Mouse (Mus musculus): ENCODE results near the gene Zfp629.

The Zfp629 gene

DNA sequence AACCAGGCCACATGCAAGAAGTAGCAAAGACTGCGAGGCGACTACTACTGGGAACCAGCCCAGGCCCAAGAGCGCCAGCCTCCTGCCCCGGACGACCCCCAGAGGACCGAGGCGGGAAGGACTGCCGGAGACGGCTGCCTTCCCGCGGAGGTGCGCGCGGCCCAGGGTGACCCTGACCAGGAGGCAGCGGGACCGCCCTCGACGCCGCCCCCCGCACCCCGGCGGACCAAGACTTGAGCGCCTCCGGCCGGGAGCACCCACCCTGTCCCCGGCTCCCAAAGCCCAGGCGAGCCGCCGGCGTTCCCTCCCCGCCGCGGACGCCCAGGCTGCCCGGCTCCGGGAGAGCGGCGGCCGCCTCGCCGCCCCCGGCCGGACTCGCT is 1.1 kb downstream of the Zfp629 start:
- DNase-seq (ENCODE audit: low read depth, low spot score) = no peak

DNA sequence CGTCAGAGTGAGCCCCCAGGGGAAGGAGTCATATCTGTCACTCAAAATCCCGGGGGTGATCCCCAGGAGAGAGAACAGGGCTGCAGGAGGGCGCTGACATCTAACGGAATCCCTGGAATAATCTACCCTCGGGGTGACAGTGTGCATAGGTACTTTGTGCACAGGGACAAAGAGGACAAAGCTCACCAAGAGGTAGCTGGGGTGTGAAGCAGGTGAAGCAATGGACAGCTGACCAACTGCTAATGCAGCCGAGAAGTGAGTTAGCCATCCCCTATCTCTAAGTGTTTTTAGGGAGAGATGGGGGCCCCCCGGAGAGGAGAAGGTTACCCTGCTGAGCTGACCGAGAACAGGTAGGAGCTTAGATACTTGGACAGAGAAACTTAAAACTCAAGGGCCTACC is 1.5 kb downstream of the Zfp629 start:
- no peak for DNase-seq (ENCODE audit: low read depth, low spot score)

DNA sequence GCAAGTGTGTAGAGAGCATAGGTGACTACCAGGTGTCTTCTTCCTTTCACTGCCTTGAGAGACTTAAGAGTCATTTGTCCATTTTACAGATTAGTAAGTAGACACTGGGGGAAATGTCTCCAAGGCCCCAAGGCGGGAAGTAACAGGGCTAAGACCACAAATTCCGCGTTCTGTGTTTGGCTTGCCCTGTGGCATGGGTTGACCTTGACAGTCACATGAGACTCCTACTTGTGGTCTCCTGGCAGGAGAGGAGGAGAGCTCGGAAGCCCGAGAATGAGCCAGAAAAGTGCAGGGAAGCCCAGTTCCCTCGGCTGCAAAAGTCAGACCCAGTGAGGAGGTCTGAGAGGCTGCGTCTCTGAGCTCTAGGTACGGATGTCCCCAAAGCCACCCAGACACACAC is 2.1 kb downstream of the Zfp629 start:
- no peak for DNase-seq (ENCODE audit: low read depth, low spot score)

DNA sequence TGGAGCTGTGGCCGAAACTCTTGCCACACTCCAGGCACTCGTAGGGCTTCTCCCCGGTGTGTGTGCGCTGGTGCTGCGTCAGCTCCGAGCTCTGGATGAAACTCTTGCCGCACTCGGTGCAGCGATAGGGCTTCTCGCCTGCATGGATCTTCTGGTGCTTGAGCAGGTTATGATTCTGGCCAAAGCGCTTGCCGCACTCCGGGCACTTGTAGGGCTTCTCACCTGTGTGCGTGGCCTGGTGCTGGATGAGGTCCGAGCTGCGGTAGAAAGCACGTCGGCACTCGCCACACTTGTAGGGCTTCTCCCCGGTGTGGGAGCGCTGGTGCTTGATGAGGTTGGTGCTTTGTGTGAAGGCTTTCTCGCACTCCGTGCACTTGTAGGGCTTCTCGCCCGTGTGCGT is 4.0 kb downstream of the Zfp629 start:
- no peak for DNase-seq (ENCODE audit: low read depth, low spot score)

DNA sequence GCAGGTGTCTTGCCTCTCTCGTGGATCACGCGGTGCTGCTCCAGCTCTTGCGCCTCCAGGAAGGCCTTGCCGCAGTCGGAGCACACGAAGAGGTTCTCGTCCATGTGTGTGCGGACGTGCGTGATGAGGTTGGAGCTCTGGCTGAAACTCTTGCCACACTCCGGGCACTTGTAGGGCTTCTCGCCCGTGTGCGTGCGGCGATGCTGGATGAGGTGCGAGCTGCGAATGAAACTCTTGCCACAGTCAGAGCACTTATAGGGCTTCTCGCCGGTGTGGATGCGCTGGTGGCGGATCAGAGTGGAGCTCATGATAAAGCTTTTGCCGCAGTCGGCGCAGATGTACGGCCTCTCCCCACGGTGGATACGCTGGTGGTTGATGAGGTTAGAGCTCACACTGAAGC is 4.6 kb downstream of the Zfp629 start:
- DNase-seq (ENCODE audit: low read depth, low spot score) = no peak

DNA sequence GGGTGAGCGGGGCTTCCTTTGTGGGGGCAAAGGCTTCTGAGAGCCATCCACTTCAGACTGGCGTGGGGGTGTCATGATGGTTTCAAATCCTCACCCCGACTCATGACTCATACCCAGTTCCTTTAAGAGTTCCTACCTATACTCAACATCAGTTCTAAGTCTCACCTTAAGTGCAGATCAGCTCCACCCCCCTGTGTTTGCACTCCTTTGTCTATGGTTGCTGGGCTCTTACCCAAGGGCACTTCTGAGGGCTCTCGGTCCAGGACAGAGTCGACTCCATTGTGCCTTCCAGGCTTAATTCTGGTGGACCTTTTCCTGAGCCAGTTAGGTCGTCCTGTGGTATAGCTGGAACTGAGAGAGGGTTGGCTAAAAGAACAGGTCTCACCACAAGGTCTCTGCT is 8.4 kb downstream of the Zfp629 start:
- DNase-seq (ENCODE audit: low read depth, low spot score) = no peak

DNA sequence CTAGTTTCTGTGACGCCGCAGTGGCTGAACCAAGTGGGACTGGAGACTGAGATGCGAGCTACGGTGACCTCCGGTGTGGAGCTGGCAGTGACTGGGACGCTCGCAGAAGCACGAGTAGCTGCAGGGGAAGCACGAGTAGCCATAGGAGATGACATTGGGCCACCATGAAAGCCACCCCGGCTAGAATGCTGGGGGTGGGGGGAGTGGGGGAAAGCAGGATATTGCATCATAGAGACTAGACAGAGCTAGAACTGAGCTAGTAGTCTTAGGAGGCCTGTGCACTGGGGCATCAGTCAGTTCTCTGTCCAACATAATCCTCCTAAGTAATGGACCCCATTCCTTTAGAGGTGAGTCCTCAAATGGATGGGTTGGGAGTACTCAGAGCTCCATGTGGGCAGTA is 11.3 kb downstream of the Zfp629 start:
- no peak for DNase-seq (ENCODE audit: low read depth, low spot score)

DNA sequence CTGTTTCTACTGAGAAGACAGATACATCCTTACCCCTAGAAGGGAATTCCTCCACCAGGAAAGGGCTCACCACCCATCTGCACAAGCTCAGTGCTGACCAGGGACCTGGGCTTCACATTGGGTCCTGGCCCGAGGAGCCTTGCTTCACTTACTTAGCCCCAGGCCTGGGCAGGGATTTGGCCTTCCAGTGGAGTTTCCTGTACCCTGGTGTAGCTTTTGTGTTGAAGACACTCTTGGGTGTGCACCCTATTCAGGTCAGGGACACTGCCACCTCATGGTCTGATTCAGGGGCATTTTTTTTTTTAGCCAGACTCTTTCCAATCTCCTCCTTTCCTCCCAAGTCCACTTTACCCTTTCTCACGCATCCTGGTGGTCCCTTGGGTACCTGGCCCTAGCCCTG is 12.7 kb downstream of the Zfp629 start:
- DNase-seq (ENCODE audit: low read depth, low spot score) = no peak

DNA sequence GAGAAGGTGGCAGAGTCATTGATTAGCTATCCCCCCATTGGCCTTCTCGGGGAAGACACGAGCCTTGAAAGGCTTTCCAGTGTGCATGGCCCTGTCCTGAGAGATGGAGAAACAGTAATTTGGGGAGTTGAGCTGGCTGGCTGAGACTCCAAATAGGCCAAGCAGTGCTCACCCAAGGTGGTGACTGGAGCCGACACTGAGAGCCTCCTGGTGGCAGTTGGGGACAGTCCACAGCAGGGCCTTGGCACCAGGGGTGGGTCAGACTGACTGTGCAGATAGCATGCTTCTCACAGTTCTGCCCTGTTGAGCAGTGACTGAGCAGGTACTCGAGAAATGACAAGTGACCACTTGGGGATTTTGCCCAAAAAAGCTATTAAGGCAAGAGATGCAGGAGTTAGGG is 13.9 kb downstream of the Zfp629 start:
- DNase-seq (ENCODE audit: low read depth, low spot score) = no peak

DNA sequence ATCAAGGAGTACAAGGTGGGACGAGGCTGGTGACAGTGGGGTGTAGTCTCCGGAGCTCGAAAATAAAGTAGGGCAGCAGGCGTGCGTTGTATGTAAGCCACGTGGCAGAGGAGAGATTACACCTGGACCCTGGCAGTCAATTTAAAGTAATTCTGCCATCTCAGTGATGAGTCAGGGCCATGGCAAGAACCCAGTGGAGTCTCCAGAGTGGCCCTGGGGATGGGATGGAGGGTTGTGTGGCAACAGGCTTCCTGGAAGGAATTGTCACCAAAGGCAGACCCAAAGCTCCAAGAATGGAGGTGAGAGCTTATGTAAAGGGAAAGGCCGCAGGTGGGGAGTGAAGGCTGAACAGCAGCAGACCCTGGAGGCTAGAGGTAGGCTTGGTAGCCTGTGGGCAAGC is 15.0 kb downstream of the Zfp629 start:
- no peak for DNase-seq (ENCODE audit: low read depth, low spot score)

DNA sequence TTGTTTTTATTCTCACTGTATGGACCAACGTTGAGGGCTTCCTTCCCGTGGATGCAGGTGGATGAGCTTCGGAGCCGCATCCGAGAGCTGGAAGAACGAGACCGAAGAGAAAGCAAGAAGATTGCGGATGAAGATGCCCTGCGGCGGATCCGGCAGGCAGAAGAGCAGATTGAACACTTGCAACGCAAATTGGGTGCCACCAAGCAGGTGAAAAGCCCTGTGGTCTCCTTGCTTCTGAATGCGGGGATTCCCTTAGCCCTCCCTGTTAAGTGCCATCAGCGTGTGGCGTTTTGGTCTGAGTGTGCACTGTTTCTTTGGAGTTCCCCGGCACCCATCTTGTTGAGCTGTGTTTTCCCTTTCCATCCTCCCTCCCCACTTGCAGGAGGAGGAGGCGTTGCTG is 18.9 kb downstream of the Zfp629 start:
- no peak for DNase-seq (ENCODE audit: low read depth, low spot score)

DNA sequence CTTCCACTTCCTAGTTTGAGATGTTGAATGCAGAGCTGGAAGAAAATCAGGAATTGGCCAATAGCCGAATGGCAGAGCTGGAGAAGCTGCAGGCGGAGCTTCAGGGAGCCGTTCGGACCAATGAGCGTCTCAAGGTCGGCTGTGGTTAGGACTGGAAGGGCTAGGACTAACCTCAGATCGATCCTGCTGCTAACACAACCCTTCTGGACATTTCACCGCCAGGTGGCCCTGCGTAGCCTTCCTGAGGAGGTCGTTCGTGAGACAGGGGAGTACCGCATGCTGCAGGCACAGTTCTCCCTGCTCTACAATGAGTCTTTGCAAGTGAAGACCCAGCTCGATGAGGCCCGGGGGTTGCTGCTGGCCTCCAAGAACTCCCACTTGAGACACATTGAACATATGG is 23.0 kb downstream of the Zfp629 start:
- DNase-seq (ENCODE audit: low read depth, low spot score) = no peak

DNA sequence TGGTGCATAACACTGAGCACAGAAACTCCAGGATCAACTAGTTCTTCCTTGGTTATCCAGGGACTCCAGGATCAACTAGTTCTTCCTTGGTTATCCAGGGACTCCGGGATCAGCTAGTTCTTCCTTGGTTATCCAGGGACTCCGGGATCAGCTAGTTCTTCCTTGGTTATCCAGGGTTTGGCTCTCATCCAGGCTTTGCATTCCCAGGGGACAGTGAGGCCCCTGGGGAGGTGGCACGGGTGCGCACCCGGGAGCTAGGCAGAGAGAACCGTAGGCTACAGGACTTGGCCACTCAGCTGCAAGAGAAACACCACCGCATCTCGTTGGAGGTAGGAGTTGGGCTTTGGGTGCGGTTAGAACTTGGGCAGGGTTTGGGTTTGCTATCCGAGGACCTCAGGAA is 24.5 kb downstream of the Zfp629 start:
- DNase-seq (ENCODE audit: low read depth, low spot score) = no peak

DNA sequence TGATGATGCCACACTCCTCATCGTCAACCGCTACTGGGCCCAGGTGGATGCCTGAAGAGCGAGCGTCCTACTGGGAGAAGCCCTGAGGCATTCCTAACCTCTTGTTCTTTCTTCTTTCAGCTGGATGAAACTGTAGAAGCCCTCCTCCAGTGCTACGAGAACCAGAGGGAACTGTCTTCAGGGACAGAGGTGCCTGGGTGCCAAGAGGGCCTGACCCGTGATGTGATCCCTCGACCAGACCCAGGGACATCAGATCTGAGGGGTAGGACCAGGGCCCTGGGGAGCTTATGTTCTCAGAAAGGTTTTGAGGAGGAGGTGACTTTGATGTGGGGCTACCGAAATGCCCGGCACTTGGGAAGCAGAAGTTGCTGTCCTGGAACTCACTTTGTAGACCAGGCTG is 26.0 kb downstream of the Zfp629 start:
- DNase-seq (ENCODE audit: low read depth, low spot score) = no peak

DNA sequence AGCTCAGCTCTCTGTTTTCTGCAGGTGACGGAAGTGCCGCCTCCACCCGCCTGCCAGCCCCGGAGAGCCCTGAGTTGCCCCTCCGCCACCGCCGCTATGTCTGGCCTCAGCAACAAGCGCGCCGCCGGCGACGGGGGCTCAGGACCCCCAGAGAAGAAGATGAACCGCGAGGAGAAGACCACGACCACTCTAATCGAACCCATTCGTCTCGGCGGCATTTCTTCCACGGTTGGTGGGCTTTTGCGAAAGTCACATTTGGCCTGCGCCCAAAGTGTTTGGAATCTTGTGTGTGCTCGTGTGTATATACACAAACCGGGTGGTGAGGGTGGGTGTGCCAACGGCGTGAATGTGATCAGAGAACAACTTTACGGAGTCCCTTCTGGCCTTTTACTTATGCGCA is 26.7 kb downstream of the Zfp629 start:
- no peak for DNase-seq (ENCODE audit: low read depth, low spot score)

DNA sequence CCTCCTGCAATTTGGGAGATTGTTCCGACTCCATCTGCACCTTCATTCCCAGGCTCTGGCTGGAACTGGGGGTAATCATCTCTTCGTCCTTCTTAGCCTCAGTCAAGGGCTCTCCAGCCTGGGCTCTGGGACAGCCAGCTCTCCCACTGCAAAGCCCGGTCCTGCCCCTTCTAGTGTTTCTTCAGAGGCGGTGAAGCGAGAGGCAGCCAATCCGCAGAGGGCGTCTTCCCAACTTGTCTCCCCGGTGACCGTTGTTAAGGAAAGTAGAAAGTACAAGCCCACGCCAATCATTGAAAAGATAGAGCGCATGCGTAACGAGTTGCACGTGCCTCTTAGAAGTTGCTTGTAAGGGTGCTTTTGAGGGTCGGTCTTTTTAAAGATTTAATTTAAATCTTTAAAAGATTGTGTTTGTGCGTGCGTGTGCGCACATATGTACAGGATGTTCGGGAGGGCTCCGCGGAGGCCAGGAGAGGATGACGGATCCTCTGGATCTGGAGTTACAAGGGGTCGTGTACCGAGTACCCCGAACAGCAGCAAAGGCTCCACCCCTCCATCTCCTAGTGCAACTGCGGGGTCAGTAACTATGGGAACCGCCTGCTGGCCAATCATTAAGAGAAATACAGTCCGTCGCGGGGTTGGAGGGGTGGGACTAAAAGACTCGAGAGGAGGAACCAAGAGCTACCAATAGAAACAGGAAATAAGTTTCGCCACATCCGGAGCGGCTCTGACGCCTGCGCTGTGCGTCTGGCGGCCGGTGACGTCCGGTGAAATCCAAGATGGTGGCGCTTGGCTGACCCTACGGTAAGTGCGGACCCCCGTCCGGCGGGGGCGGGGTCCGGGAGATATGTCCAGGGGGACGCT is 27.4 kb downstream of the Zfp629 start, which contains the start of the genes Ccdc189 and Rnf40:
Ccdc189 (minus strand) TSS at position 585 of the 861 bp plus-strand sequence.
Rnf40 (plus strand) TSS at position 757 of the 861 bp plus-strand sequence.
- DNase-seq (ENCODE audit: low read depth, low spot score) = peak; percentile 85

DNA sequence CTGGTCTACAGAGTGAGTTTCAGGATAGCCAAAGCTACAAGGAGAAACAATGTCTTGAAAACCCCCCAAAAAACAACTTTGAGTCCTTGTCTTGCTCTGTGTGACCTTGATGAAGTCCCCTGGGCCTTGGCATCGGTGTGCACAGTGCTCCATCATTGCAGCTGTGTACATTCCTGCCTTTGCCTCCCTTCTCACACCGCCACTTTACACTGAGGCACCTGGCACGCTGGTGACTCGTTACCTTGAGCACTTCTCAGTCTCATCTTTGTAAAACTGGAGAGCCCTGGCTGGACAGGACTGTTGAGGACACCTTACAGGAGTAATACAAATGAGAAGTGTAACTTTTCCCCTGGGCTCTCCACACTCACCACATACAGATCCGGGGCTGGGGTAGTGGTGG is 28.4 kb downstream of the Zfp629 start:
- no peak for DNase-seq (ENCODE audit: low read depth, low spot score)

DNA sequence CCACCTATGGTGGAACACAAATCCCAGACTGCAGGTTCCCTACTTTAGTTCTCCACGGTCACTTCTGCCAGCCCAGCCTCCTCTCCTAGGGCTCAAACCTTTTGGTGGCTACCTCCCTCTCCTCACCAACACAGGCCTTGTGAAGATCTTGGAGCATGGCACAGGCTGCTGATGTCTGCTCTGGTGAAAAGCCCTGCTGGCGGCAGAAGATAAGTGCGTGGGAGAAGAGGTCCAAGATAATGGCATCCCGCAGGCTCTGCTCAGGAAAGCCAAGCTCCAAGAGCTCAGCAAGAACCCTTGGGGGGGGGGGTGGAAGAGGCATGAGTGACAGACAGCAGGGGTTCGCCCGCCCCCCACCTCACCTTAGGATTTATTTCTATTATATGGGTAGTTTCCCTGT is 29.4 kb downstream of the Zfp629 start:
- no peak for DNase-seq (ENCODE audit: low read depth, low spot score)

DNA sequence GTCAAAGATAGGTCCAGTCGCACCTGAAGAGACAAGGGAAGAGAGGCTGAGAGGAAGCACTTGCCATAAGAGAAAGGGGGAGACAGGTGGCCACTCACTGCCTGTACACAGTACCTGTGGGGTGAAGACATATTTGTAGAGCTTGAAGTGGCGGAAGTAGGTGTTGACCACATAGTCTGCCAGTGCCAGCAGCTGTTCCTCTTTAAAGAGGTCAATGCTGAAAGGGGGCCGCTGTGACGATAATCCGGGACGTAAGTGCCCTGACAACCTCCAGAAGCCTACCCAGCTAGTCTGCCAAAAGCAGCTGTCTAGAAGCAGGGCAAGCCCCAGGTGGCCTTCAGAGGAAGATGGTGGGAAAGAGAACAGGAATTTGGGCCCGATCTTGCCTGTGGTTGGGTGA is 30.6 kb downstream of the Zfp629 start:
- no peak for DNase-seq (ENCODE audit: low read depth, low spot score)

DNA sequence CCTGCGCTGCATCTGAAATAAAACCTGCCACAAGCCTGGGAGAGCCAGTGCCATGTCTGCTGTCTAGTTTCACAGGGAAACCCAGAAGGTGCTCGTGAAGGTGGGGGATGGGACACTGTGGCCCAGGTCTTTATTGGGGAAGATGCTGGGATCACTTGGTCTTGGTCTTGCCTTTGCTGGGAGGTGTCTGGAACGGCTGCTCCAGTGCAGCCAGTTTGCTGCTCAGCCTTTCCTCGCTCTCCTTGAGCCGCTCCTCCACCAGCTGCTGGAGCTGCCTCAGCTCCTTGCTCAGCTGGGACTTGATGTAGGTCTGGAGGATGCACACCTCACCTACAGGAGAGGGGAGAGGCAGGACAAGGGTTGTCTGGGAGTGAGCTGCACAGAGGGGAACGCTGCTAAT is 32.3 kb downstream of the Zfp629 start:
- DNase-seq (ENCODE audit: low read depth, low spot score) = no peak

DNA sequence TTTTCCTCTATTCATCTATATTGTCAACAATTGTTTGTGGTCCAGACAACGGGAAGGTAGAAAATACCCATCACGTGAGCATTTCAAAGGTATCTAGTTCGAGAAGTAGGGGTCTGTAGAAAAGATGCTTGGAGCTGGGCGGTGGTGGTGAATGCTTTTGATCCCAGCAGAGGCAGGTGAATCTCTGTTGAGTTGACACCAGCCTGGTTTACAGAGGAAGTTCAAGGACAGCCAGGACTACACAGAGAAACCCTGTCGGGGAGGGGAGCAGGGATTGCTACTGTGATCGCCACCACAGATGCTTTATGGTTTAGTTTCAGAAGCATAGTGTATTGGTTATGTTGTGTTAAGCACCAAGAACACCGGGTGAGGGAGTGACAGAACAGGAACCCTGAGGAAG is 41.5 kb downstream of the Zfp629 start:
- no peak for DNase-seq (ENCODE audit: low read depth, low spot score)

DNA sequence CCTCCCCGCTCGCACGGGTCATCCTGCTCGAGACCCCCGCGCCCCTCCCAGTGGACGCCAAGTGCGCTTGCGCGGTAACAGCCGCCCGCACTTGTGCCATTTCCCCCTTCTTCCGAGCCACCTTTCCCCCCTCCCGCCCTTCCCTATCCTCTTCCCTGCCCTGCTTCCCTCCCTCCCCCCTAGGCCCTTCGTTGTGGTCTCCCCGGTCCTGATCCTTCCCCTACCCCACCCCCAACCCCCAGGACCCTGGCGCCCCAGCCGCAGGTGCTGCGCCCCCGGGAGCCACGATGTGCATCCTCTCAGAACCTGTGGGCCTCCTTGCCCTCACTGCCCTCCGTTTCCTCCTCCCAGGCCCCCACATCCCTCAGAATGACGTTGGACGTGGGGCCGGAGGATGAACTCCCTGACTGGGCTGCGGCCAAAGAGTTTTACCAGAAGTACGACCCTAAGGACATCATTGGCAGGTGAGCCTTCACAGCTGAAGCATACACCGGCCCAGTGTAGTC is 42.0 kb downstream of the Zfp629 start:
- DNase-seq (ENCODE audit: low read depth, low spot score) = no peak

DNA sequence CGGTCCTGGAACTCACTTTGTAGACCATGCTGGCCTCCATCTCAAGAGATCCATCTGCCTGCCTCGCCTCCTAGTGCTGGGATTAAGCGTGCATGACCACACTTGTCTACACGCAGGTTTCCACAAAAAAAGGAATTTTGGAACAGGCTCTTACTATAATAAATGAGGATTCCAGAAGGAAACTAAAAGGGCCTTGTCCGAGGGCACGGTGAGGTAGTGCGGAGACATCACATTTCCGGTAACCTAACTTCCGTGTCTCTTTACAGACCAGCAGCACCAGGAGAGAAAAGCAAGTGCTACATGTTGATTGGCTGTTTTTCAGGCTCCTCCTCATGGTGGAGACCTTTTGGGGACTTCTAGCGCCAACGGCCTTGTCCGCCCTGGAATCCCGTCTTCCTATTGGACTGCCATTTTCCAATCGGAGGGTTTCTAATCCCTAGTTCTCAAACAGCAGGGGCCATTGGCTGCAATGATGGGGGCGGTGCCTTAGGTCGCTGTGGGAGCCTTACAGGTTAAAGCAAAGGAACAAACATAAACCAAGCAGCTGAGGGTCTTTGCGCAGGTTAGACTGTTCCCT is 42.6 kb downstream of the Zfp629 start, which contains the start of gene Phkg2:
Phkg2 (plus strand) TSS at position 446 of the 577 bp plus-strand sequence.
- DNase-seq (ENCODE audit: low read depth, low spot score) = peak; percentile 84

Measured in retina, adult 2 months (tissue).